Mouse (Mus musculus) thymus, postnatal 25 days (tissue): ENCODE results near the gene Rcan2.

Source experiments
- DNase-seq: peaks from one replicate; pipeline ENCODE4 v3.0.0; 2022

Rcan2 gene

GRCm38 (mm10) chr17:44025935-44026334 is 224.8 kb downstream of the Rcan2 start:
- no peak for DNase-seq

GRCm38 (mm10) chr17:44026378-44026777 is 225.2 kb downstream of the Rcan2 start:
- DNase-seq, result no peak

- no peak for DNase-seq
These were observed 225.6 kb downstream of the Rcan2 start for GRCm38 (mm10) chr17:44026786-44027185.

DNA sequence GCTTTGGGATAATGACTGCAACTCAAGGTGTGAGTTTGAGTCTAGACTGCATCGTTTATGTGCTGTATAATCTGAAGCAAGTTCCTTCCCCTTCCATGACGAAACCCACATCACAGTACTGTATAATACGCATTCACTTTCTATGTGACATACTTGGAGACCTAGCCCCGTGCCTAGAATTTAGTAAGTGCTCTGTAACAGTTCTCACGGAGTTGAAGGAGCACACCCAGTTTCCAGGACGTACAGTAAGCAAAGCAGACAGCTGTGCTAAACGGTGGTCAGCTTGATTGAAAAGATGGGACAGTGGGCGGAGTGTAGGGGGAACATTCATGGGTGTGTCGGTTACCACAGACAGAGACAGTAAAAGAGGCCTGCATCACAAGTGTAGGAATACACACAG is 226.2 kb downstream of the Rcan2 start:
- no peak for DNase-seq

- no peak for DNase-seq
These were observed 228.5 kb downstream of the Rcan2 start for GRCm38 (mm10) chr17:44029616-44030015.

DNA sequence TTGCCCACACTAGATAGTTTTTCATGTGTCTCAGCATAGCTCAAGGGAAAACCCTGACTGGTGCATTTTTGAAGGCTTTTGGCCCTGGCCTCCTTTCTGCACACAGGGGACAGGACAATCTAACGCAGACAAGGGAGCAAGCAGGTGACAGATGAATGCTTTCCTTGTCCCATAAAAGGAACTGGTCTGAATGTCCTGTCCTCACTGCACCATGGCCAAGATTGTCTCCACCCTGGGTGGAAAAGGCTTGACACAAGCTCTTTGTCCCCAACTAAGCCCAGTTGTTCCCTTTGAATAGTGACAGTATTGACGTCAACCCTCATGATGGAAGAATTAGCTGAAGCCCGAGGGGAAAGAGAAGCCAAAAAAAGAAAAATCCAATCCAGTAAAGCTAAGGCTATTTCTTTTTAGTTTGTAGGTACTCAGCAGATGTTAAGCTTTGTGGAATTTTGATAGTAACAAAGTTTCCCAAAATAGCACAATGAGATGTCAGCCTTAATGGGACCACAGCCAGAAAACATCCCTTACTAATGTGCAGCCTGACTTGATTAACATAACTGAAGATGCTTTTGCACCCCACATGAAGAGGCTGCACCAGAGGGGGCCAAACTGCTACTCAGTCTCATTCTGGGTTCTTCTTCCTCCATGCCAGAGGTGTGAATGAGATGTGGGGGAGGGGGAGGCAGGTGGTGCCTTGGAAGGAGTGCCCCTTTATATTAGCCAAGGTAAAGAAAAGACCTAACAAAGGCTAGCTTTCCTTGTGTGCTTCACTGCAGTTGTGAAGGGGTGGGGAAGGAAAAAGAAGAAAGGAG is 229.8 kb downstream of the Rcan2 start:
- DNase-seq, result no peak

- DNase-seq, result no peak
These were observed 233.9 kb downstream of the Rcan2 start for GRCm38 (mm10) chr17:44035005-44035404.

DNA sequence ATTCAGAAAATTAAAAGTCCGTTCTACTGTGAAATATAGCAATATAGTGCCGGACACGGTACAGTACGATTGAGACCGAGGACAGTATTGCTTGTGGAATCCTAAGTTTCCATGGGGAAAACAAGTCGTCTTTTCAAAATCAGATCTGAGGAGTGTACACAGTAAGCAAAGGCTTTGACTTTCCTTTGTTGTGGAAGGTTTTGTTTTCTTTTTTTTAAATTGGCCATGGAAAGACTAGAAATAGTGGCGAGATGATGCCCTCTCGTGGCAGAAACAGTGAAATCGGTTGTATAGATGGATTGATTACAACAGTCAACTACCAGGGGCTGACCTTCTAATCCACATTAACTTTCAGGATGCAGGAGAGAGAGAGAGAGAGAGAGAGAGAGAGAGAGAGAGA is 237.5 kb downstream of the Rcan2 start:
- DNase-seq, result no peak

- DNase-seq, result no peak
These were observed 239.3 kb downstream of the Rcan2 start for GRCm38 (mm10) chr17:44040449-44040848.

GRCm38 (mm10) chr17:44042301-44042700 is 241.2 kb downstream of the Rcan2 start:
- DNase-seq, result no peak

GRCm38 (mm10) chr17:44042861-44043260 is 241.7 kb downstream of the Rcan2 start:
- DNase-seq, result no peak

DNA sequence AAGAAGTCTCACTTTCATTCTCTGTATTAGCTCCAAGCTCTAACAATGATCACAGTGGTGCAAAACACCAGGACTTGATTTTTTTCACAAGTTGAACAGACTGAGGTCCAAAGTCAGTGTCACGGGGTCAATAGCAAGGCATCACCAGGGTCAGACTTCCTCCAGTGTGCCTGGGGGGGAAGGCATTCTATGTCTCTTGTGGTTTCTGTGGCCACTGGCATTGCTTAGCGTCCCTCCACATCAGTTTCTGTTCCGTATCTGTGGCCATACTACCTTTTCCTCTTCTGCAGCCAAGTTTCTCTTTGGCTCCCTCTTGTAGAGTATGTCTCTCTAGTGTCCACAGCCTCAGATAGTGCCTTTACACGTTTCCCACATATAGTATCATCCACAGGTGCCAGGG is 252.3 kb downstream of the Rcan2 start:
- DNase-seq, result no peak

- DNase-seq, result no peak
These were observed 256.0 kb downstream of the Rcan2 start for GRCm38 (mm10) chr17:44057123-44057522.

DNA sequence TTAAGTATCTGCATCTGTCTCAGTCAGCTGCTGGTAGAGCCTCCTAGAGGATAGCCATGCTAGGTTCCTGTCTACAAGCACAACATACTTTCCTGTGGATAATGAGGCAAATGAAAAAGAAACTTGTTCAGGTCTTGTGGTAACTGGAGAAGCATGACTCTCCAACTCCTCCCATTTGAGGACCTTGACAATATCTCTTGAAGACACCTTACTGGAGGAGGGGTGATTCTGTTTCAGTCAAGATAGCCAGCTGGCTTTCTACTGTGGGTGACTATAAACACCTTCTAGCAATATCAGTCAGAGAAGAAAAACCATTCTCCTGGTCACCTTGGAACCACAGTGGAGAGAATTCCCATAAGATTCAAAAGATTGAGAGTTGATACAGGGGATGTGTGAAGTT is 257.0 kb downstream of the Rcan2 start:
- no peak for DNase-seq

DNA sequence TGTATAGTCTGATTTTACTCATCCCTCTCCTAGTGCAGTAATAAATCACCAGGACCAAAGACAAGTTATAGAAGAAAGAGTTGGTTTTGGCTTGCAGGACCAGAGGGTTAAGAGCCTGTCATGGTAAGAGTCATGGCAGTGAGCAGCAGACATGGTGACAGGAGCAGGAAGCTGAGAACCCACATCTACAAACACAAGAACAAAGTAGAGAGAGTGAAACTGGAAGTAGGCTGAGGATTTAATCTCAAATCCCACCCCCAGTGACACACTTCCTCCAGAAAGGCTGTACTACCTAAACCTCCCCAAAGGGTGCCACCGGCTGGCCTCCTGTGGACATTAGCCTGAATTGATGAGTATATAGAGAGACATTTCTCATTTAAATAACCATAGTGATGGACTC is 259.6 kb downstream of the Rcan2 start:
- no peak for DNase-seq

DNA sequence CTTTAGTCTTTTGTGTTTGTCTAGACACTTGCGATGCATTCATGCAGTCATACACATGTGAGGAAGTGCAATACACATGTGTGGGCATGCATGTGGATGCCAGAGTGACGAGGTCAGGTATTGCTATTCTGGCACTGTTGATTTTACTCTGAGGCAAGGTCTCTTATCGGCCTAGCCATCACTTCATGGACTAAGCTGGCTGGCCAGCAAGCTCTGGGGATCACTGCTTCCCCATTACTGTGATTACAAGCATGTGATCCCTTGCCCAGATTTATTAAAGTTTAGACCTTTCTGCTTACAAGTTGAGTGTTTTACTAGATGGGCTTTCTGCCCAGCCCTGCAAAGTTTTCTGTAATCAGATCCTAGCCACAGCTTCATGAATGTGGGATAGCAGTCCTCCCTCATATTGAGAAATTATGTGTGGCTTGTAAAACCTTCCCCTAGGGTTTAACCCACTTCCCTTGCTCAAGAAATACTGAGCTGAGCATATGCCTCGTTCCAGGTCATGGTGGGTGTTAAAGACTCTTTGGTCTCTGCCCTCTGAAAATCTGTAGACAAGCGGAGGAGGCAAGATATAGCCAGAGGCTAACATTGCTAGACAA is 260.2 kb downstream of the Rcan2 start:
- no peak for DNase-seq

DNA sequence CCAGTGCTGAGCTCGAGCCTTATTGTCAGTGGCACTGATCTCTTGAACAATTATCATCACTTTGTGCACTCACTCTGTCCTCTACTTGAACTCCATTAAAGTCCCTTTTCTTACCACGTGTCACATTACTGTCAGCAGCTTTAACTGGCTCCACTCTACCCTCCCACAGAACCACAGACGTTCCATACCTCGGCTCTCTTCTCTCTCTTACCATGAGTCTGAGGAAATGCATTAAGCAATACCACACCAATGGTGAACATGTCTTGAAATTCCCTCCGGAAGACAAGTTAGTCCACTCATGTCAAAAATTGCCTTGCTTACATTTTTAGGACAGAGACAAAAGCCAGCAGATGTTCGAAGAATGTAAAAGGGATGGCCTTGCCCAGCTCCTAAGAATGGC is 267.7 kb downstream of the Rcan2 start:
- DNase-seq, result no peak

GRCm38 (mm10) chr17:44071680-44072079 is 270.5 kb downstream of the Rcan2 start:
- DNase-seq, result no peak

GRCm38 (mm10) chr17:44075601-44076000 is 274.4 kb downstream of the Rcan2 start:
- no peak for DNase-seq

GRCm38 (mm10) chr17:44076051-44076680 is 275.0 kb downstream of the Rcan2 start:
- DNase-seq, result peak; percentile 15

DNA sequence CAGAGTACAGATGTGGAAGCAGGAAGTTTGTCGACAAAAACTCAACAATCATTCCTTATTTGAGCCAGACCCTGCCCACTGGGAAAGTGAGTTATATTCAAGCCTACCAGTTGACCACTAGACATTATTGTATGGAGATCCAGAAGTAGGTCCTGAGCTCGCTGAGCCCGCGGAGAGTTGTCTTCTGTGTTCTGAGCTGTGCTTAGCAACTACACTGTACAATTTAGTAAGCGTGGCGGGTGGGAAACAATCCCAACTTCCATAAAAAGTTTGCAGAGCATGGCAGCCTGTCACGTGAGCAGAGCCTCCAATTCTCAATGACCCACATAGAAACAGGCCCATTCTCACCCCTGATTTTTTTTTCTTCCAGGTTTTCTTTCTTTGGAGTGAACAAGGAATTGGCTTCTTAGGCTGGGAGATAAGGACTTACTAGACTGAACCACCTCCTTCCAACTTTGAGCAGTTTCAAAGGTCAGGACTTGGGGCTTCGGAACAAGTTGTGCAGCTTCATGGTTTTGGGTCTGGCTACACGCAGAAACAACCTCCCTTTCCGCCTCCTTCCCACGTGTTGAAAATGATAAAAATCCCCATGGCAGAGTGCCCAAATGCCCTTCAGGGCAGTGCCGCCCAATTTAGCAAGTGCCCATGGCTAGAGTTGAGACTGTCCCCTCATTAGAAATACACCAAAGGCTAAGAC is 276.1 kb downstream of the Rcan2 start:
- no peak for DNase-seq

GRCm38 (mm10) chr17:44077843-44078160 is 276.7 kb downstream of the Rcan2 start:
- DNase-seq, result no peak

DNA sequence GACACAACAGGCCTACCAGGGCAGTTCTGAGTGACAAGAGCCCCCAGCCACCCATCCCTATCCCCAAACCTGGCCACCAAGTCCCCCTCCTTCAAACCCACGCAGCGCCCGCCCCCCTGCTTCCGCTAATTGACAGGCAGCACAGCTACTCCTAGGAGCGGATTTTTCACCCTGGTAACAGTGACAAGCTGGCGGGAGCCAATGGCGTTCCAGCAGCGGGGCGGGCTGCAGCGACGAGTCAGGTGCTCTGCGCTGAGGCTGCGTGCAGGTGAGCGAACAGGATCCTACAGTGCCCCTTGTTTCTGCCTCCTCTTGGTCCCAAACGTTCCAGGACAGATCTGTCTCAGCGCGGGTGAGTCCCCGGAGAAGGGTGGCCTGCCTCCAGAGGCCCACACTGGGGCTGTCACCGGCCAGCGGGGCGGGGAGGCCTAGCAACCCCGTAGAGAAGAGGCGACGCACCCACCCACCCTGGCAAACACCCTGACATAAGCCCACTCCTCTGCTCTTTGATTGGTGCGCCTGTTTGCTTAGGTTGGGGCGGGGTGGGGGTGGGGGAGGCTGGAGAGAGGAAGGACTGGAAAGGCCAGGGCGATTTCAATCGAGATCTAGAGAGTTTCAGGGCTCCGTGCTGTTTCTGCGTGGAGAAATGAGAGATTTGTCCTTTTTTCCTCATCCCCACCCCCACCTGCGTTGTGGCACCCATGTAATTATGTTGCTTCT is 277.6 kb downstream of the Rcan2 start, which contains the start of gene Enpp5:
Enpp5 (plus strand) TSS at position 183 of the 720 bp plus-strand sequence.
- peak; percentile 84 for DNase-seq
